Mouse (Mus musculus) spleen, adult 2 months (tissue): ENCODE results near the gene Cnn3.

Source experiments
- CTCF ChIP-seq: fragments of 200-500 bp; IDR thresholded peaks from 2 replicates; pipeline ENCODE4 v1.5.1; 2011; ENCODE audit warnings: mild to moderate bottlenecking, inconsistent platforms; ENCODE audit not compliant: insufficient read depth, insufficient read length, insufficient replicate concordance; ENCODE audit errors: extremely low read depth
- POLR2A ChIP-seq: fragments of 200-500 bp; IDR thresholded peaks from 2 replicates; pipeline ENCODE4 v1.6.1; 2011; ENCODE audit warnings: low read depth, low read length, inconsistent platforms

- no peak for TF ChIP-seq CTCF
- TF ChIP-seq POLR2A: no peak
Measured at GRCm38 (mm10) chr3:121490941-121491340, 64.6 kb downstream of the Cnn3 start.
